Mouse (Mus musculus): ENCODE measurements at regions not wholly inside any gene's neighbourhood (a gene's known extent, or its start where the extent isn't known, plus 50 kb on each side); places are given as distances from the start of the nearest gene placed in this dataset.

DNA sequence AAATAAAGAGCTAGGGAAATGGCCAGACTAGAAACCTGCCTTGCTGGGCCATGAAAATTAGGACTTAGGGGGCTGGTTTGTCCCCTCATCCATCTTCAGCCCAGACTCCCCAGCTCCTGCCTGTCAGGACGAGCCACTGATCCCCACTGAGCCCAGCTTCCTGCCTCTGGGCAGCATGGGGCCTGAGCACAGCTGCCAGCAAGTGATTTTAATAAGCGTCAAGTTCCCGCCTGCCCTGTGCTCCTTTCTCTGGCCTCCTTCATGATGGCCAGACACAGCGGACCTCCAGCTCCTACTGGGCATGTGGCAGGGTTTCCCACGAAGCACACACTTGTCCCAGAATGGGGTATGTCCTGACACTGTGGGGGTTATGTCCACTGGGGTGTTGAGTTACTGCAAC lies 139.1 kb upstream of the Irx3 start:
- no peak for TF ChIP-seq CTCF (IDR thresholded peaks at IDR 0.05; ENCODE audit: low read depth, low read length)
- TF ChIP-seq TAL1 (conservative IDR thresholded peaks at IDR 0.05; ENCODE audit: low read depth, low read length): no peak
- TF ChIP-seq POLR2AphosphoS5 (IDR thresholded peaks at IDR 0.05; ENCODE audit: insufficient replicate concordance, low read depth, low read length): no peak
- no peak for TF ChIP-seq GATA1 (IDR thresholded peaks at IDR 0.05; ENCODE audit: borderline replicate concordance, low read length)
